Mouse (Mus musculus): ENCODE measurements around the gene Twf2. TPM values are rescaled to one million over a fixed set of nuclear protein-coding genes. Genes with fewer than 3 reads are reported as not detected.

Twf2 gene
- polyA plus RNA-seq, 1 experiment from 2014 or later: 25.6 TPM

- Histone ChIP-seq H3K4me2 (replicated peaks; ENCODE audit: low read depth) (no peak overlapping the region), H3K27me3 (replicated peaks; ENCODE audit: control insufficient read depth, insufficient read depth, low read length) (no peaks in the 10 kb centered on the region), H3K36me3 (ENCODE audit: control insufficient read depth, insufficient read depth) (peaks cover 30% of the 10 kb centered on the region), H3K9me3 (ENCODE audit: control insufficient read depth) (no peaks in the 10 kb centered on the region), H3K9ac (ENCODE audit: low read depth, low read length) (no peak overlapping the region), H3K27ac (ENCODE audit: low read depth, low read length) (no peak overlapping the region), H3K4me1 (replicated peaks; ENCODE audit: control insufficient read depth, insufficient read depth, low read length) (0 out of 2 replicates have a peak, but pooled peaks cover 14% of the 10 kb centered on the region), H3K4me3 (ENCODE audit: low read depth, low read length) (no peak overlapping the region)
- no peak for ATAC-seq
- WGBS: 47% methylated on average over 3 of the region's 3 CpGs
- TF ChIP-seq CTCF (IDR thresholded peaks at IDR 0.05; ENCODE audit: low read depth): no peak
Observed at GRCm38 (mm10) chr9:106175552-106176200, 27.2 kb upstream of the Twf2 start.

GRCm38 (mm10) chr9:106176769-106177168, 26.1 kb upstream of the Twf2 start:
- Histone ChIP-seq H3K4me2 (replicated peaks; ENCODE audit: low read depth) (no peak overlapping the region), H3K9me3 (ENCODE audit: control insufficient read depth) (no peaks in the 10 kb centered on the region), H3K36me3 (ENCODE audit: control insufficient read depth, insufficient read depth) (peaks cover 41% of the 10 kb centered on the region), H3K27ac (ENCODE audit: low read depth, low read length) (no peak overlapping the region), H3K4me1 (replicated peaks; ENCODE audit: control insufficient read depth, insufficient read depth, low read length) (0 out of 2 replicates have a peak, but pooled peaks cover 14% of the 10 kb centered on the region), H3K9ac (ENCODE audit: low read depth, low read length) (no peak overlapping the region), H3K4me3 (ENCODE audit: low read depth, low read length) (no peak overlapping the region), H3K27me3 (replicated peaks; ENCODE audit: control insufficient read depth, insufficient read depth, low read length) (no peaks in the 10 kb centered on the region)
- TF ChIP-seq CTCF (IDR thresholded peaks at IDR 0.05; ENCODE audit: low read depth): no peak
- ATAC-seq: no peak
- WGBS: 66% methylated on average over 5 of the region's 5 CpGs

GRCm38 (mm10) chr9:106177799-106178198, 25.1 kb upstream of the Twf2 start:
- Histone ChIP-seq H3K4me2 (replicated peaks; ENCODE audit: low read depth) (no peak overlapping the region), H3K4me3 (ENCODE audit: low read depth, low read length) (no peak overlapping the region), H3K9me3 (ENCODE audit: control insufficient read depth) (no peaks in the 10 kb centered on the region), H3K27ac (ENCODE audit: low read depth, low read length) (no peak overlapping the region), H3K4me1 (replicated peaks; ENCODE audit: control insufficient read depth, insufficient read depth, low read length) (0 out of 2 replicates have a peak, but pooled peaks cover 14% of the 10 kb centered on the region), H3K36me3 (ENCODE audit: control insufficient read depth, insufficient read depth) (peaks cover 51% of the 10 kb centered on the region), H3K27me3 (replicated peaks; ENCODE audit: control insufficient read depth, insufficient read depth, low read length) (no peaks in the 10 kb centered on the region), H3K9ac (ENCODE audit: low read depth, low read length) (no peak overlapping the region)
- WGBS: 81% methylated on average over 6 of the region's 6 CpGs
- TF ChIP-seq CTCF (IDR thresholded peaks at IDR 0.05; ENCODE audit: low read depth): no peak
- no peak for ATAC-seq

GRCm38 (mm10) chr9:106179454-106179853, 23.5 kb upstream of the Twf2 start:
- H3K27ac ChIP-seq (ENCODE audit: low read depth, low read length): no peak overlapping the region
- H3K4me1 ChIP-seq (replicated peaks; ENCODE audit: control insufficient read depth, insufficient read depth, low read length): 0 out of 2 replicates have a peak, but pooled peaks cover 5% of the 10 kb centered on the region
- peaks cover 67% of the 10 kb centered on the region for H3K36me3 ChIP-seq (ENCODE audit: control insufficient read depth, insufficient read depth)
- no peak overlapping the region for H3K9ac ChIP-seq (ENCODE audit: low read depth, low read length)
- no peaks in the 10 kb centered on the region for H3K9me3 ChIP-seq (ENCODE audit: control insufficient read depth)
- H3K27me3 ChIP-seq (replicated peaks; ENCODE audit: control insufficient read depth, insufficient read depth, low read length): no peaks in the 10 kb centered on the region
- H3K4me2 ChIP-seq (replicated peaks; ENCODE audit: low read depth): no peak overlapping the region
- 63% methylated on average over 2 of the region's 2 CpGs for WGBS
- ATAC-seq: no peak
- no peak for TF ChIP-seq CTCF (IDR thresholded peaks at IDR 0.05; ENCODE audit: low read depth)
- H3K4me3 ChIP-seq (ENCODE audit: low read depth, low read length): no peak overlapping the region

GRCm38 (mm10) chr9:106179964-106180363, 22.9 kb upstream of the Twf2 start:
- no peak for TF ChIP-seq CTCF (IDR thresholded peaks at IDR 0.05; ENCODE audit: low read depth)
- Histone ChIP-seq H3K9me3 (ENCODE audit: control insufficient read depth) (no peaks in the 10 kb centered on the region), H3K4me1 (replicated peaks; ENCODE audit: control insufficient read depth, insufficient read depth, low read length) (0 out of 2 replicates have a peak, but pooled peaks cover 5% of the 10 kb centered on the region), H3K36me3 (ENCODE audit: control insufficient read depth, insufficient read depth) (peaks cover 72% of the 10 kb centered on the region), H3K4me2 (replicated peaks; ENCODE audit: low read depth) (no peak overlapping the region), H3K9ac (ENCODE audit: low read depth, low read length) (no peak overlapping the region), H3K4me3 (ENCODE audit: low read depth, low read length) (no peak overlapping the region), H3K27ac (ENCODE audit: low read depth, low read length) (no peak overlapping the region), H3K27me3 (replicated peaks; ENCODE audit: control insufficient read depth, insufficient read depth, low read length) (no peaks in the 10 kb centered on the region)
- whole genome bisulfite sequencing: 96% methylated on average over 3 of the region's 3 CpGs
- no peak for ATAC-seq

- Histone ChIP-seq H3K9ac (ENCODE audit: low read depth, low read length) (no peak overlapping the region), H3K27ac (ENCODE audit: low read depth, low read length) (no peak overlapping the region), H3K36me3 (ENCODE audit: control insufficient read depth, insufficient read depth) (peaks cover 87% of the 10 kb centered on the region), H3K4me2 (replicated peaks; ENCODE audit: low read depth) (no peak overlapping the region), H3K4me3 (ENCODE audit: low read depth, low read length) (no peak overlapping the region), H3K9me3 (ENCODE audit: control insufficient read depth) (no peaks in the 10 kb centered on the region), H3K27me3 (replicated peaks; ENCODE audit: control insufficient read depth, insufficient read depth, low read length) (no peaks in the 10 kb centered on the region), H3K4me1 (replicated peaks; ENCODE audit: control insufficient read depth, insufficient read depth, low read length) (no peaks in the 10 kb centered on the region)
- no peak for ATAC-seq
- 82% methylated on average over 4 of the region's 4 CpGs for WGBS
- TF ChIP-seq CTCF (IDR thresholded peaks at IDR 0.05; ENCODE audit: low read depth): no peak
Observed at GRCm38 (mm10) chr9:106182146-106182545, 20.8 kb upstream of the Twf2 start.

Measured in intestine, postnatal 0 days (tissue).